8 mouse cellular contexts compared by ENCODE assay signal in the genomic region with DNA sequence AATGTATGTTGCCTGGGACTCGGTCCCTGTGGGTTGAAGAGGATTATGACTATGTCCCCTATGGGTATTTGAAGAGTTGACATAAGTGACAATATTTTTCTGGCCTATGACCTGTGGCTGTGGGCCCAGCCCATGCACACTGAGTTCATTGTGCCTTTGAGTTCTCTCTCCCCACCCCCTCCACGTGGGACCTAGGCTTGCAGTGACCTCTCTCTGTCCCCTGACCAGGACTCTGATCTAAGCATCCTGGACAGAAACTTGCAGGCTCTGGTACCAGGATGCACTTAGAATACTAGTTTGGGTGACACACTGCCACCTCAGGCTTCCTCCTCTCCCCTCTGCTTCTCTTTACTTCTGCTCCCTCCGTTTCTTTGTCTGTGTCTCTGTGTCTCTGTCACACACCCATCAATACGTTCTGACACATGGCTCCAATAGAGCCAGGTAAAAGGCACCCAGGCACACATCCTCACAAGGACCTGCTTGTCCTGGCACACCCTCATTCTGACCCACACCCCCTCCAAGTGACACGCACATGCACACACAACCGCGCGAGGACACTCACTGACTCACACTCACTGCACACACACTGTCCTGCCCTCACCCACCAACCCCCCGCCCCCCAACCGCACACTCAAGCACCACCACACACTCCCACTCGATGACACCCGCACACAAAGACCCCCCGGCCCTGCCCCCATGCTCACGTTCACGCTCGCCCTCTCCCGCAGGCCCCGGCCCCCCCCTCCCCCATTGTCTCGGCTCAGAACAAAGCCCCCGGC. TPM values are rescaled to one million over a fixed set of nuclear protein-coding genes. Genes with fewer than 3 reads are reported as not detected.
DNase-seq lines count a peak whose midpoint lies in the region; ATAC-seq and TF ChIP-seq lines count a peak whose summit lies in the region.

No protein-coding gene starts in this region.

- peaks cover 18% of the 10 kb centered on the region for H3K27me3 ChIP-seq in ES-Bruce4 (ENCODE audit: control insufficient read depth, insufficient read depth, low read length, poor library complexity, severe bottlenecking)
- peaks cover 18% of the 10 kb centered on the region for H3K27me3 ChIP-seq in heart, embryonic 16.5 days (ENCODE audit: control insufficient read depth, insufficient read depth, low read length)

- peak overlapping the region; percentile 81 for H3K27ac ChIP-seq in gastrocnemius, adult 2 months
- H3K27ac ChIP-seq in ES-Bruce4 (ENCODE audit: insufficient read depth, low read length) = no peak overlapping the region
- peak overlapping the region; percentile 86 for H3K27ac ChIP-seq in heart, embryonic 16.5 days (ENCODE audit: low read length)

- intact Hi-C loops in gastrocnemius, adult 2 months (cut with DNase I) = no loop called here
- intact Hi-C loops in gastrocnemius, postnatal 36 days (cut with DNase I) = no loop called here

- peak overlapping the region; percentile 74 for H3K4me2 ChIP-seq in heart, embryonic 16.5 days (ENCODE audit: low read depth, low read length)

- no peak for TF ChIP-seq POLR2A in ES-Bruce4 (IDR thresholded peaks at IDR 0.05; ENCODE audit: insufficient read depth, low read length)

- H3K4me1 ChIP-seq in ES-Bruce4 (ENCODE audit: control insufficient read depth, insufficient read depth, low read length) = peaks cover 3% of the 10 kb centered on the region
- H3K4me1 ChIP-seq in heart, embryonic 16.5 days (ENCODE audit: control insufficient read depth, insufficient read depth, low read length) = peaks cover 5% of the 10 kb centered on the region; the same call in 1 of the 2 replicates

- 9% methylated on average over 18 of the region's 20 CpGs for WGBS in heart, embryonic 16.5 days

- 0 out of 2 replicates have a peak, but pooled peaks cover 4% of the 10 kb centered on the region for H3K9me3 ChIP-seq in ES-Bruce4 (replicated peaks; ENCODE audit: control insufficient read depth, insufficient read depth, low read length, poor library complexity, severe bottlenecking)
- no peaks in the 10 kb centered on the region for H3K9me3 ChIP-seq in heart, embryonic 16.5 days (replicated peaks; ENCODE audit: control insufficient read depth, low read length)

- no peak for TF ChIP-seq CTCF in gastrocnemius, adult 2 months (IDR thresholded peaks at IDR 0.05)
- no peak for TF ChIP-seq CTCF in ES-Bruce4 (IDR thresholded peaks at IDR 0.05; ENCODE audit: low read depth, low read length)

- peak overlapping the region; percentile 63 for H3K9ac ChIP-seq in ES-Bruce4 (ENCODE audit: low read depth, poor library complexity, severe bottlenecking)
- H3K9ac ChIP-seq in heart, embryonic 16.5 days (ENCODE audit: low read length) = peak overlapping the region; percentile 82

- no peak for DNase-seq in gastrocnemius, adult 2 months
- DNase-seq in gastrocnemius, postnatal 36 days = no peak
- no peak for DNase-seq in gastrocnemius, postnatal 25 days
- no peak for DNase-seq in right cerebral cortex, adult 18-20 months

- no peaks in the 10 kb centered on the region for H3K36me3 ChIP-seq in ES-Bruce4 (ENCODE audit: control insufficient read depth, insufficient read depth, low read length, poor library complexity, severe bottlenecking)
- no peaks in the 10 kb centered on the region for H3K36me3 ChIP-seq in heart, embryonic 16.5 days (ENCODE audit: control insufficient read depth, insufficient read depth)

- ATAC-seq in heart, embryonic 16.5 days (replicated peaks; ENCODE audit: extremely low read depth, insufficient read depth, low FRiP score) = peak; percentile 53; the same call in 1 of the 2 replicates
- ATAC-seq in megakaryocyte-erythroid progenitor cell, adult 5-6 weeks (replicated peaks; ENCODE audit: low FRiP score, low TSS enrichment, poor library complexity, severe bottlenecking) = 0 out of 2 replicates have a peak, but pooled peaks have one; percentile 8
- no peak for ATAC-seq in cerebellum, adult (ENCODE audit: insufficient number of reproducible peaks, low FRiP score, low TSS enrichment)

- no peak for TF ChIP-seq EP300 in ES-Bruce4 (IDR thresholded peaks at IDR 0.05; ENCODE audit: insufficient read depth, low read depth, low read length)

- H3K4me3 ChIP-seq in gastrocnemius, adult 2 months = peak overlapping the region; percentile 83
- peak overlapping the region; percentile 58; the same call in 1 of the 2 replicates for H3K4me3 ChIP-seq in ES-Bruce4 (ENCODE audit: low read depth, low read length)
- peak overlapping the region; percentile 78 for H3K4me3 ChIP-seq in heart, embryonic 16.5 days (ENCODE audit: low read length)

RNA-seq across cellular contexts. Expression of a gene that starts 0.8 kb away (rescaled TPM):
- total RNA-seq in gastrocnemius, adult 2 months (2021) = 1 to 10 TPM; 2.1 to 5.0 TPM
- total RNA-seq in gastrocnemius, postnatal 36 days (2021) = 1 to 10 TPM; 3.1 to 4.0 TPM
- 0.37 and 0.55 TPM in 2 replicates for polyA plus RNA-seq in ES-Bruce4 (2011; ENCODE audit: insufficient read depth, insufficient read length, low read depth, missing spikeins)
- polyA plus RNA-seq in heart, embryonic 16.5 days (2015; fragmentation: Nextera tagmentation; extraction: Ambion mirVana) = 3.1 and 4.3 TPM in 2 replicates
- not detected in 2 replicates for total RNA-seq in megakaryocyte-erythroid progenitor cell, adult 5-6 weeks (2014; fragmentation: Nextera tagmentation)
- not detected in 2 replicates for total RNA-seq in megakaryocyte-erythroid progenitor cell, adult 5-6 weeks (2017)
- total RNA-seq in gastrocnemius, postnatal 25 days (2021) = 1 to 10 TPM; 4.3 to 5.3 TPM

RNA-seq across cellular contexts. Expression of a gene that starts 24.2 kb away (rescaled TPM):
- total RNA-seq in gastrocnemius, adult 2 months (2021) = 100 to 1,000 TPM; 108 to 112 TPM
- 100 to 1,000 TPM in 1 of 2 experiments, 10 to 100 TPM in 1; 93.2 to 109 TPM for total RNA-seq in gastrocnemius, postnatal 36 days (2021)
- 103 and 108 TPM in 2 replicates for polyA plus RNA-seq in ES-Bruce4 (2011; ENCODE audit: insufficient read depth, insufficient read length, low read depth, missing spikeins)
- polyA plus RNA-seq in heart, embryonic 16.5 days (2015; fragmentation: Nextera tagmentation; extraction: Ambion mirVana) = 210 and 235 TPM in 2 replicates
- total RNA-seq in megakaryocyte-erythroid progenitor cell, adult 5-6 weeks (2014; fragmentation: Nextera tagmentation) = 144 and 184 TPM in 2 replicates
- total RNA-seq in megakaryocyte-erythroid progenitor cell, adult 5-6 weeks (2017) = 31.6 and 60.6 TPM in 2 replicates
- 100 to 1,000 TPM in 1 of 2 experiments, 10 to 100 TPM in 1; 98.2 to 104 TPM for total RNA-seq in gastrocnemius, postnatal 25 days (2021)

RNA-seq across cellular contexts. Expression of a gene that starts 34.7 kb away (rescaled TPM):
- 10 to 100 TPM; 42.3 to 45.8 TPM for total RNA-seq in gastrocnemius, adult 2 months (2021)
- 10 to 100 TPM; 37.0 to 40.7 TPM for total RNA-seq in gastrocnemius, postnatal 36 days (2021)
- polyA plus RNA-seq in ES-Bruce4 (2011; ENCODE audit: insufficient read depth, insufficient read length, low read depth, missing spikeins) = 68.2 and 74.8 TPM in 2 replicates
- 74.6 and 77.5 TPM in 2 replicates for polyA plus RNA-seq in heart, embryonic 16.5 days (2015; fragmentation: Nextera tagmentation; extraction: Ambion mirVana)
- total RNA-seq in megakaryocyte-erythroid progenitor cell, adult 5-6 weeks (2014; fragmentation: Nextera tagmentation) = 80.7 and 98.6 TPM in 2 replicates
- total RNA-seq in megakaryocyte-erythroid progenitor cell, adult 5-6 weeks (2017) = 26.8 and 37.9 TPM in 2 replicates
- total RNA-seq in gastrocnemius, postnatal 25 days (2021) = 10 to 100 TPM; 37.5 to 38.7 TPM

RNA-seq across cellular contexts. Expression of a gene that starts 42.5 kb away (rescaled TPM):
- total RNA-seq in gastrocnemius, adult 2 months (2021) = 100 to 1,000 TPM in 1 of 2 experiments, 10 to 100 TPM in 1; 78.6 to 100 TPM
- total RNA-seq in gastrocnemius, postnatal 36 days (2021) = 10 to 100 TPM; 64.6 to 74.8 TPM
- polyA plus RNA-seq in ES-Bruce4 (2011; ENCODE audit: insufficient read depth, insufficient read length, low read depth, missing spikeins) = 208 and 210 TPM in 2 replicates
- polyA plus RNA-seq in heart, embryonic 16.5 days (2015; fragmentation: Nextera tagmentation; extraction: Ambion mirVana) = 89.0 and 94.2 TPM in 2 replicates
- total RNA-seq in megakaryocyte-erythroid progenitor cell, adult 5-6 weeks (2014; fragmentation: Nextera tagmentation) = 333 and 378 TPM in 2 replicates
- 181 and 219 TPM in 2 replicates for total RNA-seq in megakaryocyte-erythroid progenitor cell, adult 5-6 weeks (2017)
- 10 to 100 TPM; 79.5 to 84.6 TPM for total RNA-seq in gastrocnemius, postnatal 25 days (2021)

RNA-seq across cellular contexts. Expression of a gene that starts 49.5 kb away (rescaled TPM):
- total RNA-seq in gastrocnemius, adult 2 months (2021) = 10 to 100 TPM; 12.2 to 12.3 TPM
- total RNA-seq in gastrocnemius, postnatal 36 days (2021) = 10 to 100 TPM in 1 of 2 experiments, 1 to 10 TPM in 1; 9.9 to 13.3 TPM
- 31.9 and 33.6 TPM in 2 replicates for polyA plus RNA-seq in ES-Bruce4 (2011; ENCODE audit: insufficient read depth, insufficient read length, low read depth, missing spikeins)
- polyA plus RNA-seq in heart, embryonic 16.5 days (2015; fragmentation: Nextera tagmentation; extraction: Ambion mirVana) = 21.7 and 22.2 TPM in 2 replicates
- total RNA-seq in megakaryocyte-erythroid progenitor cell, adult 5-6 weeks (2014; fragmentation: Nextera tagmentation) = 46.4 and 52.3 TPM in 2 replicates
- 42.7 and 85.2 TPM in 2 replicates for total RNA-seq in megakaryocyte-erythroid progenitor cell, adult 5-6 weeks (2017)
- 1 to 10 TPM; 8.9 to 9.0 TPM for total RNA-seq in gastrocnemius, postnatal 25 days (2021)
